Mouse (Mus musculus) layer of hippocampus, adult 2 months (tissue): Measurements from ENCODE around the gene Ankrd28. TPM values are rescaled to one million over a fixed set of nuclear protein-coding genes. Genes with fewer than 3 reads are reported as not detected.
A peak's percentile ranks its signal among the peaks of the same experiment; 100 is the strongest.
"Not testable (repeated sequence)": the region's sequence is repeated elsewhere in the genome, so short reads cannot be mapped to it uniquely, and the experiment has no call there.

Experiments used
- DNase-seq, 2 experiments: peaks; one replicate each; pipeline ENCODE4 v3.0.0; 2022; ENCODE audit warnings: low spot score in 2 of 2
- H3K27ac ChIP-seq: fragments of 200-600 bp; 2 replicates; pipeline ENCODE4 v1.8.1; 2022
- H3K4me3 ChIP-seq: fragments of 200-600 bp; 2 replicates; pipeline ENCODE4 v1.8.1; 2022; ENCODE audit warnings: mild to moderate bottlenecking
- CTCF ChIP-seq: fragments of 200-600 bp; conservative IDR thresholded peaks from 2 replicates; pipeline ENCODE4 v1.8.1; 2022; ENCODE audit warnings: antibody characterized with exemption, mild to moderate bottlenecking, moderate library complexity
- total RNA-seq, 2 experiments: library from RNA; stranded (reverse); gene quantifications; 2 replicates each; pipeline ENCODE4 v1.2.3; 2021

Gene Ankrd28
- total RNA-seq, 2 experiments from 2014 or later: 45.6 to 55.5 TPM

DNA sequence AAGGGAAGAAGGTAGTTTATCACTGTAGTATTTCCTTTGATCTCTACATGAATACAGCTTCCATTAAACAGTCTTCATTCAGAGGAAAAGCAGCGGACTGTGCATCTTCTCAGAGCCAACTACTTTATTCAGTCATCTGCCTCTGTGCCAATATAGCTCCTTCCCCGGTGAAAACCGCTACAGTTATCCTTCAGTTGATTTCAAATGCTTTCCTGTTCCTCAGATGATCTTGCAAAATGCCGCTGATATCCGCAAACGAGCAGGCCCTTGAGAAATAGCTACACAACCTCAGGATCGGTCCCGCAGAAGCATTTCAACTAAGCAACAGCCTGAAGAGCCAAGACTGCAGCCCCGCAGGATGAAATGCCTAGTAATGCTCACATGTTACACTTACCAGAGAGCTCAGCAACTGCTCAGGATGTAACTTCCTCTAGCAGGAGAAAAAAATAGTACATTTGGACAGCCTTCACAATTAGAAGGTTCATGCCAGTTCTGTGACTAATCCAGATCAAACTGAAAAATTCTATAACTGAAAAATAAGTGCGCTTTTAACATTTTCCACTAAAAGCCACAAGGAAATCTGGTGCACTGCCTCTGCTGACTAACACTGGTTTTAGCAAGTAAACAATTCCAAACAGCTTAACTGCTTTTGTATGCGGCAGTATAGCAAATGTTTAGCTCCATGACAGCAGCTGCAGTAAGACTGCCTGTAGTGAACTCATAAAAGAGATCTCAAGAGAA, 49.0 kb downstream of the Ankrd28 start:
- DNase-seq: peak; percentile 33 to 70
- peak; percentile 45 for TF ChIP-seq CTCF
- peak overlapping the region; percentile 94 for H3K27ac ChIP-seq
- H3K4me3 ChIP-seq: peak overlapping the region; percentile 65

DNA sequence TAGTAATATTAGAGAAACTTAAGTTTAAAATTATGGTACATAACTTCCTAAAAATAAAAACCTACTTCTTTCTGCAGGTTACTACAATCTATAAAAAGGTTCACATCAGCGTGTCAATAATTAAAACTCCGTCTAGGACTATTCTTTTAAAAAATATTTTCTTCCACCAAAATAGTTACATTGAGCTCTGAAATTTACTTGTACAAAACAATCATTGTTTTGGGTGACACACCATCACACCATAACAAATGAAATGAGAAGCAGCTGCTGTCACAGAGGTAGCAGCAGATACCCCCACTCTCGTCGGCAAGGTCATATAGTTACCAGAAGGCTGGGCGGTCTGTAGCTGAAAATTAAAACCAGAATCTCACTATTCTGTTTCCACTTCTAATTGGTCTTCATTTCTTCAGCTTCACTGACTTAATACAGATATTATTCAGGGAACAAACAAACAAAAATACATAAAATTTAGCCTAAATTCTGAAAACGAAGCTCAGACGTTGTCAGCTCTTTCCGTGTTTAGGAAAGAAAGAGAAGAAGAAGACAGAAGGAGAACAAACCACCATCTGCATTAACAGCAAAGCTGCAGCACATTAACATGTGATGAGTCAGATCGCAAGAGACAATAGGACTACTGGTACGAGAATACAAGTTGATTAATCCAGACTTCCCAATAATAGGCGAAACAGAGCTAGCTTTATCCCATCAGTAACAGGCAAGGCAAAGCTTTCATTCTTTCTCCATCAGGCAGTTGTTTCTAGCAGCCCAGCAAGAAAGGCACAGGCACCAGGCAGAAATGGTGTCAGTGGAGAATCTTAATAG, 49.8 kb downstream of the Ankrd28 start:
- Histone ChIP-seq H3K27ac (peak overlapping the region; percentile 94), H3K4me3 (peak overlapping the region; percentile 65)
- DNase-seq: peak; percentile 33 to 59
- no peak for TF ChIP-seq CTCF

DNA sequence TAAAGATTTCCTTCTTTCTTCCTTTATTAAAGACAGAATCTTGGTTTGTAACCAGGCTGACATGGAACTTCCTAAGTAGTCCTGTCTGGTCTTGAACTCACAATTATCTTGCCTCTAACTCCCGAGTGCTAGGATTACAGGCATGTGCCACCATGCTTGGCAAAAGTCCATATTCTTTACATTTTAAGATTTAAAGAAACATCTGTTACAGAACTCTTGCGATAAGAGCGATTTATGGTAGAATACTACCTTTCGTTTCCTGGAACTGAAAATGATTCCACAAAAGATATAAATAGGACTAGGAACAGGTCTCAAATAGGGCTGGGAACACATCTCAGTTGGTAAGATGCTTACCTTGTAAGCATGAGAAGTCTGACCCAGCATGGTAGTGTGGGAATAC, 56.9 kb downstream of the Ankrd28 start:
- Histone ChIP-seq H3K4me3 (no peak overlapping the region), H3K27ac (no peak overlapping the region; the same call in 1 of the 2 replicates)
- no peak for DNase-seq
- no peak for TF ChIP-seq CTCF

DNA sequence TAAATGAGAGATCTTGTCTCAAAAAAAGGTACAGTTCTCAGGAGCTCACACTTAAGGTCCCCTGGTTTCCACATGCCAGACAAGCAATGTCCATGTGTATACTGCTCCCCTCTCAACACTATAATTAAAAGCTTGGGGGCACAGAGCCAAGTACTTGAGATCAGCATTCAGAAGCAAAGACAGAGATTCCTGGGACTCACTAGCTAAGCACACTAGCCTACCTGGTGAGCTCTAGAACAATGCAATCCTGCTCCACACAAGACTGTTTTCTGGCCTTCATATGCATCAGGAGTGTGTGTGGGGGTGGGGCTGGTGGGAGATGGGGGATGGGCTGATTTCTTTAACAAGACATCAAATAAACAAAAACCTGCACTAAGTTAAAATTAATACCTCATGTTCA, 58.2 kb downstream of the Ankrd28 start:
- Histone ChIP-seq H3K4me3 (no peak overlapping the region), H3K27ac (no peak overlapping the region)
- DNase-seq: no peak
- no peak for TF ChIP-seq CTCF

DNA sequence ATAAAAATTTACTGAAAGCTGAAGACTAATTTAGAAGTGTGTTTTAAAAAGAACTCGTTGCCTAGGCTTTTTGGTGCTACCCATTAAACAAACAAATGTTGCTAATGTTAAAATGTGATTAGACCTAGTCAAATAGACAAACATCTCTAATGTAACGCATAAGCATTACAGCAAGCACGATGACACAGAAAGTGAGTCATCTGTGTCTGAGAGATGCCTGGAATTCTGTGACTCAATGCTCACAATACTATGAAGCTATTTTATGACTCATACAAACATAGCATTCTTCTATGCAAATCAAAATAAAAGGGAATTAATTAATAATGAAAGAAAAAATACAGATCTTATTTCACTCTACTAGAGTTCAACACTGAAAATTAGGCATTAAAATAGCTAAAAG, 61.9 kb downstream of the Ankrd28 start:
- H3K4me3 ChIP-seq: no peak overlapping the region
- H3K27ac ChIP-seq: peak overlapping the region; percentile 60
- DNase-seq: peak in 1 of 2 experiments; percentile 28
- TF ChIP-seq CTCF: no peak

DNA sequence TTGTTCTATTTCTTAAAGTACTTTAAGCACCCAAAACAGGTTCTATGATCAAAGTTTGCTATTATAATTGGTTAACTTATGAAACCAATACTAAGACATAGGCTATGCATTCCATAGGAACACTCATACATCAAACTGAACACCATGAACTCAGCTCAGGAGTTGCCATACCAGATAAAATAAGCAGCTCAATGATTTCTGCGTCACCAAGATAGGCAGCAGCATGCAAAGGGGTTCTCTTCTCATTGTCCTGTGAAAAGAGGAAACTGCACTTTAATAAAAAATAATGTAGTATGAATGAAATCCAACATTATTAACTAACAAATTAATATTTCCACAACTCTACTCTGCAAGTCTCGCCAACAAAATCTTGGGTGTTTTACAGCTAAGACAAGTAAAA, 66.4 kb downstream of the Ankrd28 start:
- no peak for DNase-seq
- no peak for TF ChIP-seq CTCF
- no peak overlapping the region for H3K27ac ChIP-seq
- no peak overlapping the region for H3K4me3 ChIP-seq

DNA sequence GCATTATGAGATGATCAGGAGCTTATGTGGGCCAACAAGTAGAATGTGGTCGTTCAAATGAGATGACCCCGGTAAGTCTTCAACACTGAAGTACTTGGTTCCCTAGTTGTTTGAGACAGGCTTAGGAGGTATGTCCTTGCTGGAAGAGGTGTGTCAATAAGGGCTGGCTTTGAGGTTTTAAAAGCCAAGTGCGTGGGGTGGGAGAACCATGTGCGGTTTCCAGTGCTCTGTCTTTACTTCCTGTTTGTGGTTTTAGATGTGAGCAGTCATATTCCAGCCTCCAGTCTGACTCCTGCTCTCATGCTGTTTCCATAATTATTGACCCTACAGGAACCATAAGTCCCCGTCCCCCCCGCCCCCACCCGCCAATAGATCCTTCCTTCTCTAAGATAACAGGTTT, 68.7 kb downstream of the Ankrd28 start:
- no peak overlapping the region for H3K4me3 ChIP-seq
- no peak overlapping the region for H3K27ac ChIP-seq
- no peak for DNase-seq
- no peak for TF ChIP-seq CTCF

DNA sequence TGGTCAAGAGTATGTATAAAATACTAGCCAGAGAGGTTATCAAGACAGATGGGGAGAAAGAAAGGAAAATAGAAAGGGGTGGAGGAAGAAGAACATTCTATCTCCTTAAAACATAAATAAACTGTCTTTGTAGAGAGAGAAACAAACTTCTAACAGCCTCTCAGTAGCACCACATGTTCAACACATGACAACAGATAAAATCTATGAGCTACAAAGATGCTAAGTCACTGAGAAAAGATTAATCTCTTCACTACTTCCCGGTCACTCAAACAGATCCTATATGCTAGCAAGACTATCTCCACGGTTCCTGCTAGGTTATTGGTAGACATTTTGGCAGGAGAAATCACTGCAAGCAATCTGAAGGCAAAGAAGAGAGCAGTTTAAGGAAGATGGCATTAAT, 71.3 kb downstream of the Ankrd28 start:
- no peak for TF ChIP-seq CTCF
- DNase-seq: no peak
- Histone ChIP-seq H3K4me3 (no peak overlapping the region), H3K27ac (no peak overlapping the region)

DNA sequence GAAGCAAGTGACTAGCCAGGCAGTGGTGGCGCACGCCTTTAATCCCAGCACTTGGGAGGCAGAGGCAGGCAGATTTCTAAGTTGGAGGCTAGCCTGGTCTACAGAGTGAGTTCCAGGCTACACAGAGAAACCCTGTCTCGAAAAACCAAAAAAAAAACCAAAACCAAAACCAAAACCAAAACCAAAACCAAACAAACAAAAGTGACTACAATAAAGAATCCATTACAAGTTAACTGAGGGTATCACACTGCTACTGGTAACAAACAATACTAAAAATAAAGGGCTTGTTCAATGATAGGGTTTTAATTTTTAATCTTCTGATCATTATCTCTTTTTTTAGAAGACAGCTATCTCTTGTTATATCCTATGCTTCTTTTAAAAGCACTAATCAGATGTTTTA, 72.0 kb downstream of the Ankrd28 start:
- DNase-seq, H3K27ac ChIP-seq, H3K4me3 ChIP-seq: not testable (repeated sequence)

DNA sequence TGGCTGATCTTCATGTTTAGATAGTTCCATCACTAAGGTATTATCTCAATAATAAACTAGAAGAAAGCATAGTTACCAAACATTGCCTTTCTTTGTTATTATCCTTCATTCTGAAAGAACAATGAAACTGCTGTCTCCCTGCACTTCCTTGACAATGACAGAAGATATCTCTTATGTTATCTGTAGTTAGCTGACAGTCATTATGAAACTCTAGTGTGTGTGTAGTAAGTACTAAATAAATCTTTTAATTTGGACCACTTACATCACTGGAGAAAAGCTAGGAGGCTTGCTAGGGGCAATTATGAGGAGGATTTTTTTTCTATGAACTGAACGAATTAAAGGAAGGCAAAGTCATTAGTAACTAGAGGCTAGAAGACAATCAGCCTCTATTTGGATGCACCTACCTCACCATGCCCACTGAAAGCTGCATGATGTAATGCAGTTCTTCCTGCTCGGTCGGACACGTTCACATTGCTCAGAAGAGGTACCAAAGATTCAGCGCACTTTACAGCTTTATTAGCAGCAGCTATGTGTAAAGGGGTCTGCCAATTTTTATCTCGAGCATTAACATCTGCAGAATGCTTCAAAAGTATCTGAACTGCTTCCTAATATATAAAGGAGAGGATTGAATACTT, 82.1 kb downstream of the Ankrd28 start:
- no peak overlapping the region for H3K27ac ChIP-seq
- no peak for TF ChIP-seq CTCF
- no peak overlapping the region for H3K4me3 ChIP-seq
- no peak for DNase-seq

DNA sequence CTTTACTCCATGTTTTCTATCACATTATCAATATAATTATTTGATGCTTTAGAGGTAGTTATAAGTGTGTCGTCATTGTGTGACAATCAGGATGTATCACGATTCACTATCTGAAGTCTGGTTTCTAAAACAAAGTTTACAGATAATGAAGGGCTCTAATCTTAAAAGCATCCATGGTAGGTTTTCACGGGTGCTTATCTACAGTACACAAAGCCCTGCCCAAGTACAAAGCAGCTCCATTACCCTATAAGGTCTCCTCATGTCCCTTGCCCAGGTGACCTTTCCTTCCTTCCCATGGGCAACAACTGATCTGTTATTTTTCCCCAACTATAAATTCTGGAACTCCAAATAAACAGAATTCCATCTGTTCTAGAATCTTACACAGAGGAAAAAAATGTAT, 87.9 kb downstream of the Ankrd28 start:
- H3K27ac ChIP-seq: no peak overlapping the region
- TF ChIP-seq CTCF: no peak
- no peak for DNase-seq
- H3K4me3 ChIP-seq: no peak overlapping the region

DNA sequence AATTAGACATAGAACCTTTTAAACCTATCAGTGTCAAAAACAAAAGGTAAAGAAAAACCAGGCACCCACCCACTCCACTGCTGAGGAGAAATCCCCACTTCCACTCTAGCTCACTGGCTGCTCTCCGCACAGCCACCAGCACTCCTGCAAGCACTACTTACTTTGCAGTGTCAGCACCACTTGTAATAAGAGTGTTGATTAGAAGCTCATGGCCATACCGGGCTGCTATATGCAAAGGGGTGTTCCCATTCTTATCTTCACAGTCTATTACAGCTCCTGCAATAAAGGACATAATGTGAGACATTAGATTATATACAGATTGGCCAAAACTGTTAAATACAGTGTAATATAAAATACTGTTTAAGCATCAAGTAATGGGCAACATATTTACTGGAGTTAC, 95.6 kb downstream of the Ankrd28 start:
- no peak for DNase-seq
- no peak for TF ChIP-seq CTCF
- Histone ChIP-seq H3K27ac (no peak overlapping the region), H3K4me3 (no peak overlapping the region)

DNA sequence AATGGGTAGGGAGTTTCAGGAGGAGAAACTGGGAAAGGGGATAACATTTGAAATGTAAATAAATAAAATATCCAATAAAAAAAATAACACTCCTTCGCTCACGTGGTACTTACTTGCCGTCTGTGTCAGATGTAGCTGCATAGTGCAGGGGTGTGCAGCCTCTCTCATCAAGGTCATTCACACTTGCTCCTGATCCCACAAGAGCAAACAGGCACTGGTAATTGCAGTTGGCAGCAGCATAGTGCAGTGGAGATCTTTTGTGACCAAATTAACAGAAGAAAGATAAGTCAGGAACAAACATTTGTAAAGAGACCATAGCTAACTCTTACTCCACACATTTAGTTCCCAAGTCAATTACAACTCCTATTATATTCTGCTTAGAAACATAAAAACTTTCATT, 102.9 kb downstream of the Ankrd28 start:
- Histone ChIP-seq H3K4me3 (no peak overlapping the region), H3K27ac (no peak overlapping the region)
- DNase-seq: no peak
- no peak for TF ChIP-seq CTCF
